Mouse (Mus musculus): ENCODE measurements at regions not wholly inside any gene's neighbourhood (a gene's known extent, or its start where the extent isn't known, plus 50 kb on each side); places are given as distances from the start of the nearest gene placed in this dataset.
A peak's percentile ranks its signal among the peaks of the same experiment; 100 is the strongest.

DNA sequence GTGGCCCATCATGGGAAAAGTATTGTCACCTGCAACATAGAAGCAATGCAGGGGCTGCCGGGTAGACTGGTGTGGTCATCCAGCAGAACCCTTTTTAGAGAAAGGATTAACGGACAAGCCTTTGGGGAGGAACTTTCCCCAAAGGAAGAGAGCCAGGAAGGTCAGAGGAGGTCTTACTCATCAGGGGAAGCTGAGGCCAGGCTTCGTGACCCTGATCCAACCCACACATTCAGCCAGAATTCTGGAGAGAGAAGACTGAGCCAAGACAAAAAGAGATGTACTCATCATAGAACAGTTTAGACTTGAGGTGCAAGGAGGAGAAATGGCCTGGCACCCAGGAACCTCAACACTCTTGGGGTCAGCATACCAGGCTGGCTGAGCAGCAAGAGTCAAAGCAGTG is 67.9 kb upstream of the Sh3bp4 start:
- TF ChIP-seq CTCF (conservative IDR thresholded peaks at IDR 0.05) = no peak
- H3K4me3 ChIP-seq = no peak overlapping the region
- no peak for DNase-seq (ENCODE audit: low spot score in 2 of 2)
- H3K27ac ChIP-seq = no peak overlapping the region

DNA sequence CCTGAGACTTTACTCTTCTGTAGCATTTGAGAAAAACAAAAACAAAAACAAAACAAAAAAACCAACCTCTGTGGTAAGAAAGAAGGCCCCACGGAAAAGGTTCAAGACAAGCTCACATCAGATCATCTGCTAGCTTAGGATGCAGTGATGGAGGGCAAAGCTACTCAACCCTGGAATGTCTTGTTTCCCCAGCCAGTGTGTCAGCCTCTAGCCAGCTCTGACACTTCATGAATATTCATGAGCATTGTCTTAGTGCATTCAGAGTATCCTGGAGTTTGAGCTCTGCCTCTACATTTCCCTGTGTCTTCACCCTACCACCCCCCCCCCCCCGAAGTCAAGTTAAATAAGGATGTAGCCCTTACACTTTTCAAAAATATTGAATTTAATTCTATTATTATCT is 66.5 kb upstream of the Sh3bp4 start:
- no peak overlapping the region for H3K4me3 ChIP-seq
- no peak for DNase-seq (ENCODE audit: low spot score in 2 of 2)
- H3K27ac ChIP-seq = no peak overlapping the region
- TF ChIP-seq CTCF (conservative IDR thresholded peaks at IDR 0.05) = no peak

- Histone ChIP-seq H3K27ac (no peak overlapping the region), H3K4me3 (no peak overlapping the region)
- no peak for DNase-seq (ENCODE audit: low spot score in 2 of 2)
- no peak for TF ChIP-seq CTCF (conservative IDR thresholded peaks at IDR 0.05)
Observed at GRCm38 (mm10) chr1:89007476-89007875, 62.7 kb upstream of the Sh3bp4 start.

DNA sequence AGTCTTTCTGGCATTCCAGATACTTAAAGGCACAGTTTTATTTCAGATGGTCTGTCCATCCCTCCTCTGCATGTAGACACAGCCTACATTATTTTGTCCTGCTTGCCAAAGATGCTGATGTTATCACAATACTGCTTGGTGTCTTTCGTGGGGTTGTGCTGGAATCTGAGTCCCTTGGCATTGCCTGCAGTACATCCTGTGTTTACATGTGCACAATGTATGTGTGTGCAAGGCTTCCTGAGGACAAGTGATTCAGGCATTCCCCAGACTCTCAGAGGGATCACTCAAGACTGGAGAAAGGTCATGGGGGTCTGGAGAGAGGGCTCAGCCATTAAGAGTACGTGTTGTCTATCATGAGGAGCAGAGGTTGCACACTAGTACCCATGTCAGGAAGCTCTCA is 60.0 kb upstream of the Sh3bp4 start:
- Histone ChIP-seq H3K4me3 (no peak overlapping the region), H3K27ac (no peak overlapping the region)
- no peak for DNase-seq (ENCODE audit: low spot score in 2 of 2)
- TF ChIP-seq CTCF (conservative IDR thresholded peaks at IDR 0.05) = no peak

DNA sequence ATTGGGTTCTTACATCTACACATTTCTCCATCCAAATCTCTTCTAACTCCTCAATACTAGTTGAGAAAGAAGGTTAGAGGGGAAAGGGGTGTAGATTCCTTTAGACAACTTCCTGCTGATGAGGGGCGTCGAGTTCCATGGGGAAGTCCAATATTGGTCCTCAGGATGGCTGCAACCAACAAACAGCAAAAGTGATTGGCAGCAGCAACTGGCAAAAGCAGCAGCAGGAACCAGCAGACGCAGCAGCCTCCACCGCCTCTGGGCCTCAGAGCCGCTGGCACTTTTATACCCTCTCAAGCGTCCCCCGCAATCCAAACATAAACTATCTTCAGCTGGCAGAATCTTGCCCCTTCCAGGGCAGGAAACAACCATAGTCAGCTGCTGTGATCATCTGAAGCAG is 58.8 kb upstream of the Sh3bp4 start:
- TF ChIP-seq CTCF (conservative IDR thresholded peaks at IDR 0.05) = no peak
- no peak overlapping the region for H3K27ac ChIP-seq
- H3K4me3 ChIP-seq = no peak overlapping the region
- no peak for DNase-seq (ENCODE audit: low spot score in 2 of 2)

- peak overlapping the region; percentile 25; the same call in 1 of the 2 replicates for H3K4me3 ChIP-seq
- no peak for DNase-seq (ENCODE audit: low spot score in 2 of 2)
- no peak for TF ChIP-seq CTCF (conservative IDR thresholded peaks at IDR 0.05)
- H3K27ac ChIP-seq = peak overlapping the region; percentile 1; the same call in 1 of the 2 replicates
Observed at GRCm38 (mm10) chr1:89015385-89015784, 54.8 kb upstream of the Sh3bp4 start.

GRCm38 (mm10) chr1:89015845-89016244 is 54.4 kb upstream of the Sh3bp4 start:
- DNase-seq (ENCODE audit: low spot score in 2 of 2) = no peak

GRCm38 (mm10) chr1:89019778-89020373 is 50.3 kb upstream of the Sh3bp4 start:
- H3K4me3 ChIP-seq = no peak overlapping the region
- DNase-seq (ENCODE audit: low spot score in 2 of 2) = no peak
- TF ChIP-seq CTCF (conservative IDR thresholded peaks at IDR 0.05) = no peak
- no peak overlapping the region for H3K27ac ChIP-seq

More at GRCm38 (mm10) chr1:89015845-89016244, 54.4 kb upstream of the Sh3bp4 start:
- Histone ChIP-seq H3K27ac (peak overlapping the region; percentile 1; the same call in 1 of the 2 replicates), H3K4me3 (peak overlapping the region; percentile 25; the same call in 1 of the 2 replicates)
- no peak for TF ChIP-seq CTCF (conservative IDR thresholded peaks at IDR 0.05)
